Mouse (Mus musculus) kidney, adult 2 months (tissue): ENCODE results near the gene Med18. TPM values are rescaled to one million over a fixed set of nuclear protein-coding genes. Genes with fewer than 3 reads are reported as not detected.
A peak's percentile ranks its signal among the peaks of the same experiment; 100 is the strongest.
"Not testable (repeated sequence)": the region's sequence is repeated elsewhere in the genome, so short reads cannot be mapped to it uniquely, and the experiment has no call there.

ENCODE experiments used
- DNase-seq: peaks from one replicate; pipeline ENCODE4 v3.0.0; 2021
- H3K27ac ChIP-seq: fragments of 200-500 bp; 2 replicates; pipeline ENCODE4 v1.5.1; 2012; ENCODE audit warnings: low read depth, low read length, control low read depth, inconsistent platforms; ENCODE audit not compliant: insufficient read depth
- H3K27me3 ChIP-seq: fragments of 200-500 bp; replicated peaks from 2 replicates; pipeline ENCODE4 v1.6.1; 2012; ENCODE audit warnings: mild to moderate bottlenecking, moderate library complexity, low read length, inconsistent platforms; ENCODE audit not compliant: control insufficient read depth, insufficient read depth
- H3K36me3 ChIP-seq: fragments of 200-500 bp; 2 replicates; pipeline ENCODE4 v1.6.1; 2012; ENCODE audit warnings: mild to moderate bottlenecking, moderate library complexity, low read length, inconsistent platforms; ENCODE audit not compliant: control insufficient read depth, insufficient read depth
- H3K4me1 ChIP-seq: fragments of 200-500 bp; 2 replicates; pipeline ENCODE4 v1.6.1; 2011; ENCODE audit warnings: low read length; ENCODE audit not compliant: control insufficient read depth, insufficient read depth
- H3K4me3 ChIP-seq: fragments of 200-500 bp; 2 replicates; pipeline ENCODE4 v1.5.1; 2011; ENCODE audit warnings: mild to moderate bottlenecking, low read depth, low read length, control low read depth; ENCODE audit not compliant: insufficient read depth
- CTCF ChIP-seq: fragments of 200-500 bp; conservative IDR thresholded peaks from 2 replicates; pipeline ENCODE4 v1.5.1; 2011; ENCODE audit warnings: low read depth, mild to moderate bottlenecking, control low read depth, low read length, moderate library complexity, mixed read lengths; ENCODE audit not compliant: insufficient read depth, insufficient read length
- POLR2A ChIP-seq: fragments of 200-500 bp; IDR thresholded peaks from one replicate; pipeline ENCODE4 v1.6.1; 2011; ENCODE audit warnings: low read depth, low read length, control low read depth
- WGBS: fragments of 180-500 bp; shearing (Covaris S2); methylation state at CpG from one replicate; pipeline ENCODE4 v1.1.7; 2018; 5-methylcytosine and 5-hydroxymethylcytosine counted together
- polyA plus RNA-seq: library from polyadenylated mRNA; depleted of rRNA; stranded (reverse); fragments of >200 nt; gene quantifications from 2 replicates; pipeline ENCODE4 v1.2.3, GENCODE M21; 2012

Gene Med18
- polyA plus RNA-seq, 1 experiment = 2.9 TPM

DNA sequence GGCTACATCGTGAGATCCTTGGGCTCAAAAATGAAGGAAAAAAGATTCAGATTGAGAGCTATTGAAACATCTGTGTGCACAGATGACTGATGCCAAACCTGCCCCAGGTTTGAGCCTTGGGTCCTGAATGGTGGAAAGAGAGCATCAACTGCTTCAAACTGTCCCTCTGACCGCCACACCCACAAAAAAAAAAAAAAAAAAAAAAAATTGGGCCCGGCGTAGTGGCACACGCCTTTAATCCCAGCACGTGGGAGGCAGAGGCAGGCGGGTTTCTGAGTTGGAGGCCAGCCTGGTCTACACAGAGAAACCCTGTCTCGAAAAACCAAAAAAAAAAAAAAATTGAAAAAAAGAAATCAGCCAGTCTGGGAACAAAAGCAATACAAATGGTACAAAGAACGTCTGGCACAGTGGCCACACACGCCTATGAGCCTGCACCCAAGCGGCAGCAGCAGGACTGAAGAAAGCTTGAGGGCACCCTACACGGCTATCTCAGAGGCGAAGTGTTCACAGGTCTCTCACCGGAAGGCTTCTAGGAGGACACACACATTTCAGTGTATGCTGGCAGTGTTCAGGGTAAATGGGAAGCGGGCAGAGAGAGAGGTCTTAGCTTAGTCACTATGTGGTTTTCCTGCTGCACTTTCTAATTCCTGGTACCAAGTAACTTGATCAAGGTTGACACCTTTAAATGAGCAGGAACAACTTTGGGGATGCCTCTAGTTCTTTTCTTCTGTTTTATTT lies 26.7 kb upstream of the Med18 start:
- TF ChIP-seq CTCF (no peak), POLR2A (no peak)
- no peak for DNase-seq
- no peaks in the 10 kb centered on the region for H3K27me3 ChIP-seq
- H3K4me3 ChIP-seq = no peak overlapping the region
- H3K27ac ChIP-seq = no peak overlapping the region
- peaks cover 14% of the 10 kb centered on the region; the same call in 1 of the 2 replicates for H3K4me1 ChIP-seq
- H3K36me3 ChIP-seq = no peaks in the 10 kb centered on the region
- WGBS = 92% methylated on average over 15 of the region's 15 CpGs

DNA sequence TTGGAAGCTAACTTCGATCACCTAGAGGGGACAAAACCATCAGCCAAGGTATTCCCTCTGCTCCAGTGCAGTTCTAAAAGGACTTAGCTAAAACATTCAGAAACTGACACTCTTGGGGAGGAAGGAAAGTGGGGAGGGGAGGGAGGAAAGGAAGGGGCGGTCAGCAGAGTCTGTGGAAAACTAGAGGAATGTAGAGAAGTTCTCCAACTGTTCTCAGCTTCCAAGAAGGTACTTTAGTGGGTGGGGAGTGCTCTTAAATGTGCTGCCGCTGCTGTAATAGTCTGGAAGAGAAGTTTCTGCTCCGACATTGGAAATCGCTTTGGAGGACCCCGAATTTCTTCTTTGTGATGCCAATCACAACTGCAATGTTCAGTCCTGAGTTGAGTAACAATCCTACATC lies 25.3 kb upstream of the Med18 start:
- no peaks in the 10 kb centered on the region for H3K36me3 ChIP-seq
- WGBS = 68% methylated on average over 6 of the region's 6 CpGs
- H3K27ac ChIP-seq = peak overlapping the region; percentile 92
- H3K4me3 ChIP-seq = no peak overlapping the region
- peaks cover 14% of the 10 kb centered on the region; the same call in 1 of the 2 replicates for H3K4me1 ChIP-seq
- TF ChIP-seq CTCF (no peak), POLR2A (no peak)
- no peak for DNase-seq
- H3K27me3 ChIP-seq = no peaks in the 10 kb centered on the region

DNA sequence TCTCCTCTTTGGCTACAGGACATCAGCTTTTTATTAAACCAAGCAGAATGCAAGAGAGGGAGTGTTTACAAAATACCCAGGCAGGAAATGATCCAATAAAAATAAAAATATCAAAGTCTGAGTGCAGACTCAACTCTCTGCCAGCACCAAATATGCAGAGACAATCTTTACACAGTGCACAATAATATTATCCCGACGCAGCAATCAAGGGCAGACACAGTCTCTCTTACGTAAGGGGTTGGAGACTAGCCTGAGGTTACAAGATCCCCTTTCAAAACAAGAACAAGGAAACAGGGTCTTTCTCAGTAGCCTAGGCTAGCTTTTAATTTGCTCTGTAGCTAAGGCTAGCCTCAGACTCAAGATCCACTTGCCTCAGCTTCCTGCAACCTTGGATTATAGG lies 24.8 kb upstream of the Med18 start:
- Histone ChIP-seq H3K27me3 (no peaks in the 10 kb centered on the region), H3K4me3 (no peak overlapping the region), H3K27ac (peak overlapping the region; percentile 92), H3K4me1 (peaks cover 14% of the 10 kb centered on the region; the same call in 1 of the 2 replicates), H3K36me3 (no peaks in the 10 kb centered on the region)
- 24% methylated on average over 3 of the region's 3 CpGs for WGBS
- DNase-seq = peak; percentile 63
- TF ChIP-seq POLR2A (no peak), CTCF (no peak)

DNA sequence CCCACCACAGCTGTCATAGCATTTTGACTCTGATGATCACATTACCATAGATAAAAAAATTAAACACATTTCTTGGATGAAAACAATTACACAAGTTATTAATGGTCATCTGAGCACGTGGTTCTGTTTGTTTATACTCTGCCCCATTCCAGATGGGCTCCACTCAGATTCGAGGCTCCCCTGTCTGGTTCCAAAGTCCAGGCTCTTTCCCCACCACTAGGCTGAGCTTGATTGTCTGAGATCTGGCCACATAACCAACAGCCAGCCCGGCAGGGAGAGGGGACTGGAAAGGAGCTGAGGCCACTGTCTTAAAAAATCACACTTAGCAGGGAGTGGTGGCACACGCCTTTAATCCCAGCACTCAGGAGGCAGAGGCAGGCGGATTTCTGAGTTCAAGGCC lies 21.1 kb upstream of the Med18 start:
- peak; percentile 87 for DNase-seq
- Histone ChIP-seq H3K27me3 (no peaks in the 10 kb centered on the region), H3K36me3 (no peaks in the 10 kb centered on the region), H3K4me1 (peaks cover 11% of the 10 kb centered on the region; the same call in 1 of the 2 replicates), H3K27ac (peak overlapping the region; percentile 51; the same call in 1 of the 2 replicates), H3K4me3 (no peak overlapping the region)
- no peak for TF ChIP-seq CTCF
- no peak for TF ChIP-seq POLR2A
- 52% methylated on average over 5 of the region's 5 CpGs for WGBS

DNA sequence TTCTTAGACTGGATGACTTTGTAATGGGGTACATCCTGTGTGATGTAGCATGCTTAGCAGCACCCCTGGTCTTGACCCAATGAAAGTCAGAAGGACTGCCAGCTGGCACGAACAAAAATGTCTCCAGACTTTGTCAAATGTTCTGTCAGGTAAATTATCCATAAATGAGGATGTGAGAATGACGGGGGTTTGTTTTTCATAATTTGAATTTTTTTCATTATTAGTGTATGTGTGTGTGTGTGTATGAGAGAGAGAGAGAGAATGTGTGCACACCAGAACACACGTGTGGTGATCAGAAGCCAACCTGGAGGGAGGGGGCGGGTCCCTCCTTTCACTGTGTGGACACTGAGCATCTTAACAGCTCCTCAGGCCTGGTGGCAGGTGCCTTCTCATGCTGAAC lies 20.5 kb upstream of the Med18 start:
- DNase-seq = no peak
- Histone ChIP-seq H3K27me3 (no peaks in the 10 kb centered on the region), H3K4me1 (peaks cover 11% of the 10 kb centered on the region; the same call in 1 of the 2 replicates), H3K4me3 (no peak overlapping the region), H3K36me3 (no peaks in the 10 kb centered on the region), H3K27ac (peak overlapping the region; percentile 32; the same call in 1 of the 2 replicates)
- WGBS = 67% methylated on average over 4 of the region's 4 CpGs
- TF ChIP-seq CTCF = no peak
- no peak for TF ChIP-seq POLR2A

DNA sequence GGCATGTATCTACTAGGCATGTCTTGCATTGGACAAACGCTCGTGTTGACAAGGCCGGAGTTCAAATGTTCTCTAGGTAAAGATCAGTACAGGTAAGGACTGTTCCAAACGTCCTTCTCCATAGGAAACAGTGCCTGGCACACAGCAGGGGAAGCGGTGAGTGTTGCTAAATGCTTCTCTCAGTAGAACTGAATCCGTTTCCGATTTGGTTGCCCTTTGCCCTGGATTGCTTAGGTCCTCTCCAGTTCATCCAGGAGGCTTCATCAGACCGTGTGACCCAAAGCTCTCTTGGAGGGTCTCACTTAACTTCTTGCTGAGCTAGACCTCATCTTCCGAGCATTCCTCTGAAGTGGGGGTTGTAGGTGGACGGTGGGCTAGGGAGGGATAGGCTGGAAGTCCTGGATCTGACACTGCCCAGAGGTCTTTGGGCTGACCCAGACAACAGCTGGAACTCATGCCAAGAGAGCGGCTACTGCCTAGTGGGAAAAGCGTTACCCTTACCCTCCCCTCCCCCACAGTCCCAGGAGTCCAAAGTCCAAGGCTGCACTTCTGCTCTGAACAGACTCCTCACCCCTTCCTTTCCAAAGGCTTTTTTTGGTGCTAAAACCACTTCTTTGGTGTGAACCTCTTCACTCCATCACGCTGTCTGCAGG lies 19.4 kb upstream of the Med18 start:
- TF ChIP-seq POLR2A = no peak
- TF ChIP-seq CTCF = no peak
- Histone ChIP-seq H3K27me3 (no peaks in the 10 kb centered on the region), H3K4me1 (peaks cover 7% of the 10 kb centered on the region; the same call in 1 of the 2 replicates), H3K36me3 (no peaks in the 10 kb centered on the region), H3K4me3 (no peak overlapping the region), H3K27ac (peak overlapping the region; percentile 74; the same call in 1 of the 2 replicates)
- WGBS = 44% methylated on average over 13 of the region's 13 CpGs
- peak; percentile 95 for DNase-seq

DNA sequence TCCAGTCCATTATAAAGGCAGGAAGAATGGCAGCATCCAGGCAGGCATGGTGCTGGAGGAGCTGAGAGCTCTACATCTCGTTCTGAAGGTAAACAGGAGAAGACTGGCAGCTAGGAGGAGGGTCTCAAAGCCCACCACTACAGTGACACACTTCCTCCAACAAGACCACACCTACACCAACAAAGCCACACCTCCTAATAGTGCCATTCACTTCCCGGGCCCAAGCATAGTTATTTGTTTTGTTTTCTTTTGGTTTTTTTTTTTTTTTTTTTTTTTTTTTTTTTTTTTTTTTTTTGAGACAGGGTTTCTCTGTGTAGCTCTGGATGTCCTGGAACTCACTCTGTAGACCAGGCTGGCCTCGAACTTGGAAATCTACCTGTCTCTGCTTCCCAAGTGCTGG lies 18.4 kb upstream of the Med18 start:
- not testable (repeated sequence) for H3K4me3 ChIP-seq, H3K27ac ChIP-seq, H3K36me3 ChIP-seq, H3K27me3 ChIP-seq, DNase-seq, H3K4me1 ChIP-seq
- WGBS = 68% methylated on average over 3 of the region's 3 CpGs

DNA sequence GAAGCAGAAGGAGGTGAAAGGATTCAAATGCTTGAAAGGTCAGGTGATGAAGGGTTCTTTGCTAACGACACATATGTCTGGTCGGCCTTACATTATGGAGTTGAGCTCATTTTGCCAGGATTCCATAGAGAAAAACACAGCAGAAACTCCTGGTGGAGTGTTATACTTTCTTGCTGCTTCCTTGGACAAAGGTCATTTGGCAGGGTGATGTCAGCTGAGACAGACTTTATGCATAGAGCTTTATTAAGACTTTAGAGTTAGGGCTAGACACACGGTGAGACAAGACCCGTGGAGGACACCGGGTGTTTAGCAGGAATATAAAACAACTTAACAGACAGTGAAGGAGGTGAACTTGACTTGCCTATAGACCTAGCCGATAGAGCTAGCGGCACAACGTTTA lies 14.1 kb upstream of the Med18 start:
- Histone ChIP-seq H3K4me1 (peaks cover 27% of the 10 kb centered on the region), H3K27ac (peak overlapping the region; percentile 24; the same call in 1 of the 2 replicates), H3K27me3 (no peaks in the 10 kb centered on the region), H3K4me3 (no peak overlapping the region), H3K36me3 (no peaks in the 10 kb centered on the region)
- TF ChIP-seq POLR2A (no peak), CTCF (no peak)
- WGBS = 79% methylated on average over 8 of the region's 8 CpGs
- DNase-seq = peak; percentile 72
